Mouse (Mus musculus) intestine, postnatal 0 days (tissue): ENCODE measurements around the gene Mrm3. TPM values are rescaled to one million over a fixed set of nuclear protein-coding genes. Genes with fewer than 3 reads are reported as not detected.

Experiments
- ATAC-seq: fragments of 200-750 bp; cut with Nextera tagmentation; 2 replicates; pipeline ENCODE4 v1.8.0; 2017; ENCODE audit warnings: mild to moderate bottlenecking, moderate TSS enrichment, moderate library complexity
- H3K27ac ChIP-seq: fragments of 300-500 bp; sonication (generic); 2 replicates; pipeline ENCODE4 v1.5.1; 2014; ENCODE audit warnings: mild to moderate bottlenecking, low read depth, low read length, moderate library complexity
- H3K27me3 ChIP-seq: fragments of 300-500 bp; sonication (generic); replicated peaks from 2 replicates; pipeline ENCODE4 v1.6.1; 2014; ENCODE audit warnings: low read length, mixed read lengths; ENCODE audit not compliant: control insufficient read depth, insufficient read depth
- H3K36me3 ChIP-seq: fragments of 300-500 bp; sonication (generic); 2 replicates; pipeline ENCODE4 v1.6.1; 2014; ENCODE audit warnings: mild to moderate bottlenecking, moderate library complexity; ENCODE audit not compliant: control insufficient read depth, insufficient read depth
- H3K4me1 ChIP-seq: fragments of 300-500 bp; sonication (generic); replicated peaks from 2 replicates; pipeline ENCODE4 v1.6.1; 2014; ENCODE audit warnings: antibody characterized with exemption, low read length, mixed read lengths; ENCODE audit not compliant: control insufficient read depth, insufficient read depth
- H3K4me2 ChIP-seq: fragments of 300-500 bp; sonication (generic); replicated peaks from 2 replicates; pipeline ENCODE4 v1.6.1; 2014; ENCODE audit warnings: low read depth, mild to moderate bottlenecking, moderate library complexity
- H3K4me3 ChIP-seq: fragments of 300-500 bp; sonication (generic); 2 replicates; pipeline ENCODE4 v1.5.1; 2014; ENCODE audit warnings: low read depth, low read length
- H3K9ac ChIP-seq: fragments of 300-500 bp; sonication (generic); 2 replicates; pipeline ENCODE4 v1.6.1; 2014; ENCODE audit warnings: mild to moderate bottlenecking, low read depth, low read length
- H3K9me3 ChIP-seq: fragments of 300-500 bp; sonication (generic); 2 replicates; pipeline ENCODE4 v1.6.1; 2016; ENCODE audit warnings: mixed run types; ENCODE audit not compliant: control insufficient read depth
- CTCF ChIP-seq: sonication (generic); IDR thresholded peaks from 2 replicates; pipeline ENCODE4 v1.5.1; 2016; ENCODE audit warnings: low read depth, mild to moderate bottlenecking, control low read depth, antibody characterized with exemption, moderate library complexity
- WGBS: fragments of 180-500 bp; shearing (Covaris S2); extraction: QIAGEN DNeasy Blood & Tissue Kit; methylation state at CpG from one replicate; pipeline ENCODE4 v1.1.7; 2014; 5-methylcytosine and 5-hydroxymethylcytosine counted together
- polyA plus RNA-seq: library from polyadenylated mRNA; unstranded; fragments of >200 nt; fragmentation: Nextera tagmentation; extraction: Ambion mirVana; gene quantifications from 2 replicates; pipeline ENCODE4 v1.2.1, GENCODE M21; 2015

The Mrm3 gene
- polyA plus RNA-seq, 1 experiment from 2014 or later = 8.9 TPM

DNA sequence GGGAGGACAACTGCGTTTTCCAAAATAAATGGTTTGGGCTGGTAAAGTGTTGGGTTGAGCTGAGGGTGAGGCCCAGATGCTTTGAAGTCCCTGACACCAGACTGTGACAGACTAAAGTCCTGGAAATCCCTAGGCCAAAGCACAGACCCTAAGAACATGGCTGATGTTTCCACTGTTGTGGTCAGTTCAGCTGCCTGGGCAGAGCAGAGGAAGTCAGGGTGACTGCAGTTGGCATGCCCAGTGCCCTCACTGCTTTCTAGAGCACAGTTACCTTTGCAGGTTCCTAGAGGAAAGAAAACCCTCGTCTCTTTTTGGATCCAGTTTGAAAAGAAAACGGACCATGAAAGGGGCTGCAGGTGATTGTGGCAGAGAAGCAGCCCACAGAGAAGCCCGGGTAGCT lies 13.9 kb downstream of the Mrm3 start:
- no peak overlapping the region for H3K4me3 ChIP-seq
- 78% methylated on average over 4 of the region's 4 CpGs for WGBS
- peaks cover 6% of the 10 kb centered on the region; the same call in 1 of the 2 replicates for H3K36me3 ChIP-seq
- H3K9ac ChIP-seq = no peak overlapping the region
- H3K27ac ChIP-seq = no peak overlapping the region
- no peaks in the 10 kb centered on the region for H3K4me1 ChIP-seq
- no peak for ATAC-seq
- H3K9me3 ChIP-seq = no peaks in the 10 kb centered on the region
- H3K4me2 ChIP-seq = no peak overlapping the region
- no peaks in the 10 kb centered on the region for H3K27me3 ChIP-seq
- no peak for TF ChIP-seq CTCF

DNA sequence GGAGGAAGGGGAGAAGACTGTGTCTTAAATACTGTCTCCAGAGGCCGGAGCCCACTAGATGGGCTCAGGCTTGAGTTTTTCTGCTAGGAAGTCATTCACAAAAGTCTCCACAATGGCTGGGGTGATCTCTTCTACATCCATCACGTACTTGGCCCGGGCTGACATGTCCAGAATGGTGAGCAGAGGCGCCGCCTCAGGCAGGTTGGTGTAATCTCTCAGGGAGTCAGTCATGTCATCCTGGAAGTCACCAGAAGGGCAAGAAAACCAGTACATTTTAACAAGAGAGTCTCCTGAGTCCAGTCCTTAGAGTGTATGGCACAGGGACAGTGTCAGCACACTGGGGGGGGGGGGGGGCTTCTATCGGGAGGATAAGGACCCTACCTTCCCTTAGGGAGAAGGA lies 15.0 kb downstream of the Mrm3 start:
- no peaks in the 10 kb centered on the region for H3K4me1 ChIP-seq
- no peaks in the 10 kb centered on the region for H3K27me3 ChIP-seq
- no peak for ATAC-seq
- H3K9ac ChIP-seq = no peak overlapping the region
- no peaks in the 10 kb centered on the region for H3K9me3 ChIP-seq
- H3K4me2 ChIP-seq = no peak overlapping the region
- H3K36me3 ChIP-seq = peaks cover 10% of the 10 kb centered on the region; the same call in 1 of the 2 replicates
- TF ChIP-seq CTCF = no peak
- H3K4me3 ChIP-seq = no peak overlapping the region
- no peak overlapping the region for H3K27ac ChIP-seq
- 83% methylated on average over 6 of the region's 6 CpGs for WGBS

DNA sequence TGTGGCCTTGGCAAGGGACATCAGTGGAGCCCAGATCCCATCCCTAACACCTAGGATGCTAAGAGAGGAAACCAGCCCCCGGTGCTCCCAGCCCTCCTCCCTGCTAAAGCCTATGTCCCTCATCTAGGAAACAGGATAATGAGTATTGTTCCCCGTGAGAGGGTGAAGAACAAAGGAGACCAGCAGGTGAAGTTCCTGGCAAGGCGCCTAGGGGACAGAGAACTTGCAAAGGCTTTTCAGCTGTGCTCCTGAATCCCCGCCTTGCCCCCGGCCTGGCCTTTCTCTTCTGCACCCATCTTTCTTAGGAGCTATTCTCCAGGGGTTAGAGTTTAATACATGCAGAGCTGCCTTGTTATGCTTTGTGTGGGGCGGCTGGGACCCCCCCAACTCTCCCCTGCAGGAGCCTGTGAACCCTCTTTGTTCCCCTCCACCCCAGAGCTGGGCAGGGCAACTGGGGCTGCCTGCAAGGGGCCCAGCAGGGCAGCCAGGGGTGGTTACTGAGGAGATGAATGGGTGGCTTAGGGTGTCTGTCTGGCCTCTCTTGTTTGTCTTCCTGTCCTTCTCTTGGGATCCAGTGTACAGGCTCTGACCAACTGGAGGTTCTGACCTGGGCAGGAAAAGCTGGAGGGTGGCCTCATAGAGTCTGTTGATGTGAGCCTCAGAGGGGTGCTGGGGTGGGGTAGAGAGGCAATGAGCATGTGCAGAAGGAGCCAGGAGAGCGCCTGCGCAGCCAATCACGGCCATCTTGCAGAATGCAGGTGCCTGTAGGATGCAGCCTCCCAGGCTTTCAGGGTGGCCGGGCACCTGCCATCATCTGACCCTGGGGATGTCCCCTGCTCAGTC lies 16.9 kb downstream of the Mrm3 start:
- 72% methylated on average over 10 of the region's 10 CpGs for WGBS
- Histone ChIP-seq H3K27me3 (no peaks in the 10 kb centered on the region), H3K36me3 (peaks cover 11% of the 10 kb centered on the region; the same call in 1 of the 2 replicates), H3K27ac (no peak overlapping the region), H3K9me3 (no peaks in the 10 kb centered on the region), H3K9ac (no peak overlapping the region), H3K4me3 (no peak overlapping the region), H3K4me1 (no peaks in the 10 kb centered on the region), H3K4me2 (no peak overlapping the region)
- no peak for TF ChIP-seq CTCF
- ATAC-seq = no peak

GRCm38 (mm10) chr11:76261224-76261623 lies 17.7 kb downstream of the Mrm3 start:
- no peak for TF ChIP-seq CTCF
- Histone ChIP-seq H3K36me3 (peaks cover 11% of the 10 kb centered on the region; the same call in 1 of the 2 replicates), H3K9me3 (no peaks in the 10 kb centered on the region), H3K4me2 (no peak overlapping the region), H3K4me3 (no peak overlapping the region), H3K27me3 (no peaks in the 10 kb centered on the region), H3K9ac (no peak overlapping the region), H3K4me1 (no peaks in the 10 kb centered on the region), H3K27ac (no peak overlapping the region)
- ATAC-seq = no peak
- 72% methylated on average over 12 of the region's 12 CpGs for WGBS

DNA sequence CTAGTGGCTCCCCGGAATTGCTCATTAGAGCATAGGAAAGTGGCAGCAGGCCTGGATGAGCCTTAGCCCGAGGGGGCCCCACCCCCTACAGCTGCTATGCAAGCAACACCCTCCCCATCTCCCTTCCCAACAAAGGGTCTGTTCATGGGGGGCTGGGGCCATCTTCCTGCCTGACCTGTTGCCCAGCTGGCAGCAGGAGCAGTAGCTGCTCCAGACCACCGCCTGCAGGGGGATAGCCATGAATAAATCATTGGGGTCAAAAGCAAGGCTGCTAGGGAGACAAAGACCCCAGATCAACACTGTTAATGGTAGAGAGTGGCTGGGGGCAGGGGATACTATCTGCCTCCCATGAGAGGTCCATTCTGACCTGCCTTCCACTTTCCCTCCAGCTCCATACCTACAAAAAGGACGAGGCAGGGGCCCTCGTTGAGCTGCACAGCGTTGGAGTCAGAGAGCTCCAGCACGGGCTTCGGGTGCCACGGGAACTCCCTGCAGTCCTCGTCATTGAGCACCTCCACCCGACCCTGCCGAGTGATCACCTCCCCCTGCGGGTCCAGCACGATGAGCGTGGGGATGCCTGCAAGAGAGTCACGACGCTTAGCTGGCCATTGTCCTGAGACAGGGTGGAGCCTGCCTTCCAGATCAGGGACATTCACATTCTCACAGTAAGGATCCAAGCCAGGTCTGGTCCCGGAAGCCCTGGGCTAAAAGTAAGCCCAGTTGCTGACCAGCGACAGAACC lies 19.3 kb downstream of the Mrm3 start:
- TF ChIP-seq CTCF = no peak
- no peak overlapping the region for H3K4me3 ChIP-seq
- no peak for ATAC-seq
- peaks cover 11% of the 10 kb centered on the region; the same call in 1 of the 2 replicates for H3K36me3 ChIP-seq
- WGBS = 35% methylated on average over 19 of the region's 19 CpGs
- H3K4me2 ChIP-seq = no peak overlapping the region
- H3K9ac ChIP-seq = no peak overlapping the region
- H3K4me1 ChIP-seq = no peaks in the 10 kb centered on the region
- H3K9me3 ChIP-seq = no peaks in the 10 kb centered on the region
- H3K27me3 ChIP-seq = no peaks in the 10 kb centered on the region
- H3K27ac ChIP-seq = no peak overlapping the region

DNA sequence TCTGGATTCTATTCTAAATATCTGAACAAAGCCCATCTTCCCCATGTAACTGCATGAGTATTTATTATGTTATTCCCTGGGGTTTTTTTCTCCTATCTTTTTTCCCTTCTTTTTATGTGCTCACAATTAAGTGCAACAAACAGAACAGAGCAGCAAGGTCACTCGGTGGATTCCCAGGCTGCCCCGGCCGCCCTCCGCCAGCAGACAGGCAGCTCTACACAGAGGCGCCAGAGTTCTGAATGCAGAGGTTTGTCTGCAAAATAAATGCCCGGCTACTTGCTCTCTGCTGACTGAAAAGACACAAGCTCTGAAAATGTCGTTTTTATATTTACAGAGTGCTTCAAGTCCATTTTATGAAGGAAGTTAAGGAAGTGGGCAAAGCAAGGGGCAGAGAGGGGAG lies 24.0 kb downstream of the Mrm3 start:
- no peak overlapping the region for H3K4me3 ChIP-seq
- no peak for ATAC-seq
- WGBS = 68% methylated on average over 7 of the region's 7 CpGs
- H3K27ac ChIP-seq = no peak overlapping the region
- H3K4me2 ChIP-seq = no peak overlapping the region
- H3K9me3 ChIP-seq = no peaks in the 10 kb centered on the region
- H3K4me1 ChIP-seq = no peaks in the 10 kb centered on the region
- H3K36me3 ChIP-seq = 0 out of 2 replicates have a peak, but pooled peaks cover 6% of the 10 kb centered on the region
- TF ChIP-seq CTCF = no peak
- H3K27me3 ChIP-seq = no peaks in the 10 kb centered on the region
- H3K9ac ChIP-seq = no peak overlapping the region
